Mouse (Mus musculus) kidney, embryonic 15.5 days (tissue): Measurements from ENCODE around the gene Zfp609. TPM values are rescaled to one million over a fixed set of nuclear protein-coding genes. Genes with fewer than 3 reads are reported as not detected.
"Not testable (repeated sequence)": the region's sequence is repeated elsewhere in the genome, so short reads cannot be mapped to it uniquely, and the experiment has no call there.

ENCODE experiments used
- ATAC-seq: fragments of 200-750 bp; cut with Nextera tagmentation; replicated peaks from 2 replicates; pipeline ENCODE4 v1.8.0; 2017; ENCODE audit warnings: moderate TSS enrichment; ENCODE audit not compliant: low FRiP score
- H3K27ac ChIP-seq: fragments of 300-500 bp; sonication (generic); 2 replicates; pipeline ENCODE4 v1.5.1; 2015; ENCODE audit warnings: mild to moderate bottlenecking, inconsistent platforms
- H3K27me3 ChIP-seq: fragments of 300-500 bp; sonication (generic); 2 replicates; pipeline ENCODE4 v1.6.1; 2015; ENCODE audit warnings: inconsistent platforms
- H3K36me3 ChIP-seq: fragments of 300-500 bp; sonication (generic); 2 replicates; pipeline ENCODE4 v1.6.1; 2015; ENCODE audit warnings: inconsistent platforms
- H3K4me1 ChIP-seq: fragments of 300-500 bp; sonication (generic); 2 replicates; pipeline ENCODE4 v1.6.1; 2015; ENCODE audit warnings: inconsistent platforms
- H3K4me2 ChIP-seq: fragments of 300-500 bp; sonication (generic); 2 replicates; pipeline ENCODE4 v1.6.1; 2015; ENCODE audit warnings: moderate library complexity, mild to moderate bottlenecking, inconsistent platforms
- H3K4me3 ChIP-seq: fragments of 300-500 bp; sonication (generic); replicated peaks from 2 replicates; pipeline ENCODE4 v1.5.1; 2015; ENCODE audit warnings: mild to moderate bottlenecking, inconsistent platforms
- H3K9ac ChIP-seq: fragments of 300-500 bp; sonication (generic); 2 replicates; pipeline ENCODE4 v1.6.1; 2015; ENCODE audit warnings: mild to moderate bottlenecking, inconsistent platforms
- H3K9me3 ChIP-seq: fragments of 300-500 bp; sonication (generic); replicated peaks from 2 replicates; pipeline ENCODE4 v1.6.1; 2016; ENCODE audit warnings: inconsistent platforms
- WGBS: fragments of 180-500 bp; shearing (Covaris S2); methylation state at CpG from one replicate; pipeline ENCODE4 v1.1.7; 2015; ENCODE audit warnings: mixed read lengths; 5-methylcytosine and 5-hydroxymethylcytosine counted together
- polyA plus RNA-seq: library from polyadenylated mRNA; unstranded; fragments of >200 nt; fragmentation: Nextera tagmentation; extraction: Ambion mirVana; gene quantifications from 2 replicates; pipeline ENCODE4 v1.2.1, GENCODE M21; 2015

Zfp609 gene
- polyA plus RNA-seq, 1 experiment from 2014 or later, result 7.4 TPM

GRCm38 (mm10) chr9:65661029-65661428 lies 166.3 kb downstream of the Zfp609 start:
- ATAC-seq, result no peak
- H3K27ac ChIP-seq, result no peak overlapping the region
- no peak overlapping the region for H3K4me3 ChIP-seq
- no peaks in the 10 kb centered on the region for H3K9me3 ChIP-seq
- WGBS, result 52% methylated on average over 5 of the region's 5 CpGs
- no peak overlapping the region for H3K9ac ChIP-seq
- peaks cover 10% of the 10 kb centered on the region; the same call in 1 of the 2 replicates for H3K4me1 ChIP-seq
- H3K27me3 ChIP-seq, result no peaks in the 10 kb centered on the region
- no peaks in the 10 kb centered on the region for H3K36me3 ChIP-seq
- H3K4me2 ChIP-seq, result no peak overlapping the region

GRCm38 (mm10) chr9:65657218-65657617 lies 170.1 kb downstream of the Zfp609 start:
- H3K27me3 ChIP-seq, result no peaks in the 10 kb centered on the region
- no peak overlapping the region for H3K9ac ChIP-seq
- no peak overlapping the region for H3K27ac ChIP-seq
- no peak for ATAC-seq
- H3K36me3 ChIP-seq, result no peaks in the 10 kb centered on the region
- peaks cover 10% of the 10 kb centered on the region; the same call in 1 of the 2 replicates for H3K4me1 ChIP-seq
- 89% methylated on average over 3 of the region's 3 CpGs for WGBS
- no peak overlapping the region for H3K4me3 ChIP-seq
- no peak overlapping the region for H3K4me2 ChIP-seq
- no peaks in the 10 kb centered on the region for H3K9me3 ChIP-seq

- WGBS, result 72% methylated on average over 8 of the region's 8 CpGs
- H3K9ac ChIP-seq, result no peak overlapping the region
- ATAC-seq, result no peak
- H3K27me3 ChIP-seq, result no peaks in the 10 kb centered on the region
- no peaks in the 10 kb centered on the region for H3K9me3 ChIP-seq
- no peak overlapping the region for H3K27ac ChIP-seq
- H3K4me1 ChIP-seq, result peaks cover 7% of the 10 kb centered on the region
- no peak overlapping the region for H3K4me3 ChIP-seq
- no peaks in the 10 kb centered on the region for H3K36me3 ChIP-seq
- H3K4me2 ChIP-seq, result no peak overlapping the region
Observed at GRCm38 (mm10) chr9:65655540-65655939, 171.8 kb downstream of the Zfp609 start.

- no peaks in the 10 kb centered on the region for H3K9me3 ChIP-seq
- H3K9ac ChIP-seq, result no peak overlapping the region
- no peak overlapping the region for H3K4me3 ChIP-seq
- no peak overlapping the region for H3K27ac ChIP-seq
- peaks cover 15% of the 10 kb centered on the region for H3K4me1 ChIP-seq
- no peaks in the 10 kb centered on the region for H3K36me3 ChIP-seq
- H3K4me2 ChIP-seq, result no peak overlapping the region
- WGBS, result 78% methylated on average over 3 of the region's 3 CpGs
- no peaks in the 10 kb centered on the region for H3K27me3 ChIP-seq
- no peak for ATAC-seq
Observed at GRCm38 (mm10) chr9:65654700-65655237, 172.6 kb downstream of the Zfp609 start.

GRCm38 (mm10) chr9:65653741-65654140 lies 173.6 kb downstream of the Zfp609 start:
- Histone ChIP-seq H3K9ac (no peak overlapping the region), H3K27ac (no peak overlapping the region), H3K4me2 (no peak overlapping the region), H3K9me3 (no peaks in the 10 kb centered on the region), H3K27me3 (no peaks in the 10 kb centered on the region), H3K4me1 (peaks cover 19% of the 10 kb centered on the region), H3K4me3 (no peak overlapping the region), H3K36me3 (no peaks in the 10 kb centered on the region)
- WGBS, result 82% methylated on average over 4 of the region's 4 CpGs
- ATAC-seq, result no peak

GRCm38 (mm10) chr9:65651957-65652356 lies 175.4 kb downstream of the Zfp609 start:
- 87% methylated on average over 1 of the region's 1 CpGs for WGBS
- H3K9ac ChIP-seq, H3K4me2 ChIP-seq, H3K27me3 ChIP-seq, H3K36me3 ChIP-seq, H3K4me3 ChIP-seq, H3K9me3 ChIP-seq, ATAC-seq, H3K27ac ChIP-seq: not testable (repeated sequence)
- H3K4me1 ChIP-seq, result peaks cover 19% of the 10 kb centered on the region

- WGBS, result 19% methylated on average over 1 of the region's 1 CpGs
- H3K4me2 ChIP-seq, result no peak overlapping the region
- H3K36me3 ChIP-seq, result no peaks in the 10 kb centered on the region
- no peaks in the 10 kb centered on the region for H3K9me3 ChIP-seq
- no peak overlapping the region for H3K9ac ChIP-seq
- peaks cover 33% of the 10 kb centered on the region for H3K4me1 ChIP-seq
- H3K4me3 ChIP-seq, result no peak overlapping the region
- H3K27me3 ChIP-seq, result no peaks in the 10 kb centered on the region
- peak overlapping the region; percentile 77 for H3K27ac ChIP-seq
- ATAC-seq, result no peak
Observed at GRCm38 (mm10) chr9:65649997-65650396, 177.4 kb downstream of the Zfp609 start.

GRCm38 (mm10) chr9:65648730-65649129 lies 178.6 kb downstream of the Zfp609 start:
- no peaks in the 10 kb centered on the region for H3K36me3 ChIP-seq
- H3K9me3 ChIP-seq, result no peaks in the 10 kb centered on the region
- WGBS, result 90% methylated on average over 13 of the region's 13 CpGs
- no peak for ATAC-seq
- no peak overlapping the region for H3K27ac ChIP-seq
- H3K4me2 ChIP-seq, result no peak overlapping the region
- no peak overlapping the region for H3K9ac ChIP-seq
- H3K27me3 ChIP-seq, result no peaks in the 10 kb centered on the region
- H3K4me3 ChIP-seq, result no peak overlapping the region
- H3K4me1 ChIP-seq, result peaks cover 34% of the 10 kb centered on the region

GRCm38 (mm10) chr9:65646782-65647181 lies 180.6 kb downstream of the Zfp609 start:
- ATAC-seq, result no peak
- Histone ChIP-seq H3K4me1 (peaks cover 42% of the 10 kb centered on the region), H3K27ac (no peak overlapping the region), H3K4me3 (no peak overlapping the region), H3K36me3 (no peaks in the 10 kb centered on the region), H3K9me3 (no peaks in the 10 kb centered on the region), H3K27me3 (no peaks in the 10 kb centered on the region), H3K9ac (no peak overlapping the region), H3K4me2 (no peak overlapping the region)
- 87% methylated on average over 2 of the region's 2 CpGs for WGBS

GRCm38 (mm10) chr9:65645984-65646383 lies 181.4 kb downstream of the Zfp609 start:
- WGBS, result 24% methylated on average over 3 of the region's 3 CpGs
- H3K4me1 ChIP-seq, result peaks cover 46% of the 10 kb centered on the region
- ATAC-seq, result no peak; the same call in 1 of the 2 replicates
- H3K27ac ChIP-seq, result peak overlapping the region; percentile 70
- no peak overlapping the region for H3K9ac ChIP-seq
- H3K27me3 ChIP-seq, result no peaks in the 10 kb centered on the region
- no peaks in the 10 kb centered on the region for H3K36me3 ChIP-seq
- no peak overlapping the region for H3K4me3 ChIP-seq
- no peak overlapping the region for H3K4me2 ChIP-seq
- H3K9me3 ChIP-seq, result no peaks in the 10 kb centered on the region

GRCm38 (mm10) chr9:65644960-65645359 lies 182.4 kb downstream of the Zfp609 start:
- Histone ChIP-seq H3K4me1 (peaks cover 46% of the 10 kb centered on the region), H3K4me3 (no peak overlapping the region), H3K27ac (no peak overlapping the region), H3K36me3 (no peaks in the 10 kb centered on the region), H3K4me2 (no peak overlapping the region), H3K9me3 (no peaks in the 10 kb centered on the region), H3K27me3 (no peaks in the 10 kb centered on the region), H3K9ac (no peak overlapping the region)
- ATAC-seq, result no peak
- 91% methylated on average over 4 of the region's 4 CpGs for WGBS

GRCm38 (mm10) chr9:65642546-65642945 lies 184.8 kb downstream of the Zfp609 start:
- H3K4me2 ChIP-seq, result no peak overlapping the region
- H3K4me1 ChIP-seq, result peaks cover 58% of the 10 kb centered on the region
- H3K27me3 ChIP-seq, result no peaks in the 10 kb centered on the region
- no peak for ATAC-seq
- no peak overlapping the region for H3K9ac ChIP-seq
- H3K4me3 ChIP-seq, result no peak overlapping the region
- H3K36me3 ChIP-seq, result no peaks in the 10 kb centered on the region
- no peak overlapping the region for H3K27ac ChIP-seq
- no peaks in the 10 kb centered on the region for H3K9me3 ChIP-seq
